Mouse (Mus musculus): ENCODE data around the gene Trpm8. TPM values are rescaled to one million over a fixed set of nuclear protein-coding genes. Genes with fewer than 3 reads are reported as not detected.

Trpm8 gene
- polyA plus RNA-seq, 1 experiment from 2014 or later, result not detected

DNA sequence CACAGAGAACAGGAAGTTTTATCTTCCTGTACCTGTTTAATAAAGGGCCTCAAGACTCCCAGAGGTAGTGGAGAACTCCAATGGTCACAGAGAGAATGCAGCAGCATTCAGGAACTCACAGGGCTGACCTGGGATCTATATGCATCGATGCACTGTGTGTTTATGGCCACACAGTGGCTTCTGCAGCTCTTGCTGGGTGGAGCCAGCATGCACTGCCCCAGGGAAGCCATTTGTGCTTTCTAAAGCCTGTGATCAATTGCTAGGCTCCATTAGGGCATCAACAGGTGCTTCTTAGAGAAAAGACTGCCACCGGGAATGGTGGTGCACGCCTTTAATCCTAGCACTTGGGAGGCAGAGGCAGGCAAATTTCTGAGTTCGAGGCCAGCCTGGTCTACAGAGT lies 4.6 kb upstream of the Trpm8 start:
- no peaks in the 10 kb centered on the region for H3K27me3 ChIP-seq (replicated peaks)
- 62% methylated on average over 4 of the region's 4 CpGs for WGBS (ENCODE audit: insufficient replicate concordance)
- no peaks in the 10 kb centered on the region for H3K9me3 ChIP-seq (replicated peaks)
- no peak for ATAC-seq
- H3K4me2 ChIP-seq, result no peak overlapping the region
- H3K36me3 ChIP-seq, result peaks cover 79% of the 10 kb centered on the region
- H3K4me3 ChIP-seq, result no peak overlapping the region
- H3K9ac ChIP-seq, result no peak overlapping the region
- H3K27ac ChIP-seq, result no peak overlapping the region
- H3K4me1 ChIP-seq, result peaks cover 28% of the 10 kb centered on the region

DNA sequence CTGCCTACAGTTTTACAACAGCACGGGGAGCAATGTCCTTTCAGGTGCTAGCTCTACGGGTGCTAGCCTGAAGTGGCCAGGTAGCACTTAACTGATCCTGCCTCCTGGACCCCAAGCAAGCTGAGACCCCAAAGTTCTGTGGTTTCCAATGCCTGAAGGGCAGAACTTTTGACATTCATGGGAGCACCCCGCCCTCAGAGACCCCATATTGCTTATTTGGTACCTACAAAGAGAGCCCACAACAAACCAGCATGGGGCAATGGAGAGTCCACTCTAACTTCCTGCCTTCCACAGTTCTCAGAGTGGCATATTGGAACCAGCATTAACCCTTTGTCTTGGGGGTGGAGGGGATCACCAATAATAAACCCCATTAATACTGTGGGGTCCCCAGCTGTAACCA lies 4.1 kb upstream of the Trpm8 start:
- Histone ChIP-seq H3K4me3 (no peak overlapping the region), H3K9me3 (replicated peaks) (no peaks in the 10 kb centered on the region), H3K27me3 (replicated peaks) (no peaks in the 10 kb centered on the region), H3K9ac (no peak overlapping the region), H3K4me1 (peaks cover 32% of the 10 kb centered on the region), H3K36me3 (peaks cover 74% of the 10 kb centered on the region), H3K4me2 (no peak overlapping the region), H3K27ac (no peak overlapping the region)
- no peak for ATAC-seq
- WGBS (ENCODE audit: insufficient replicate concordance), result 84% methylated on average over 3 of the region's 3 CpGs

DNA sequence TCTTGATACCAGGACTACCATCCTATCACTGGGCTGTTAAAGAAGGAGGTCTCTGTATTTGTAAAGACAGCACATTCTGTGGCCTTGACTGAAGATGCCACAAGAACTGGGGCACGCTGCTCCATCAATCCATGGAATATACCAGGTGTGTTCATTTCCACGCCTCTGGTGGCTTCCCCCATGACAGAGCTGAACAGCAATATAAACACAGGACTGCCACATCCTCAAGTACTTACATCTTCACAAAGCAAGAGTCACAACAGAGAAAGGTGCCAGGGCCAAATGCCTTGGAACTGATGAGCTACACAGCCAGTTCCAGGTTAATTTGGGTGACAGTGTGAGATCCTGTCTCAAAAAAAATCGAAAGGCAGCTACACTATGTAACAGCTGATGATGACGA lies 3.6 kb upstream of the Trpm8 start:
- ATAC-seq, result no peak
- peaks cover 69% of the 10 kb centered on the region for H3K36me3 ChIP-seq
- no peak overlapping the region for H3K9ac ChIP-seq
- no peak overlapping the region for H3K4me2 ChIP-seq
- peaks cover 32% of the 10 kb centered on the region for H3K4me1 ChIP-seq
- H3K27me3 ChIP-seq (replicated peaks), result no peaks in the 10 kb centered on the region
- 76% methylated on average over 4 of the region's 4 CpGs for WGBS (ENCODE audit: insufficient replicate concordance)
- no peaks in the 10 kb centered on the region for H3K9me3 ChIP-seq (replicated peaks)
- H3K4me3 ChIP-seq, result no peak overlapping the region
- H3K27ac ChIP-seq, result no peak overlapping the region

DNA sequence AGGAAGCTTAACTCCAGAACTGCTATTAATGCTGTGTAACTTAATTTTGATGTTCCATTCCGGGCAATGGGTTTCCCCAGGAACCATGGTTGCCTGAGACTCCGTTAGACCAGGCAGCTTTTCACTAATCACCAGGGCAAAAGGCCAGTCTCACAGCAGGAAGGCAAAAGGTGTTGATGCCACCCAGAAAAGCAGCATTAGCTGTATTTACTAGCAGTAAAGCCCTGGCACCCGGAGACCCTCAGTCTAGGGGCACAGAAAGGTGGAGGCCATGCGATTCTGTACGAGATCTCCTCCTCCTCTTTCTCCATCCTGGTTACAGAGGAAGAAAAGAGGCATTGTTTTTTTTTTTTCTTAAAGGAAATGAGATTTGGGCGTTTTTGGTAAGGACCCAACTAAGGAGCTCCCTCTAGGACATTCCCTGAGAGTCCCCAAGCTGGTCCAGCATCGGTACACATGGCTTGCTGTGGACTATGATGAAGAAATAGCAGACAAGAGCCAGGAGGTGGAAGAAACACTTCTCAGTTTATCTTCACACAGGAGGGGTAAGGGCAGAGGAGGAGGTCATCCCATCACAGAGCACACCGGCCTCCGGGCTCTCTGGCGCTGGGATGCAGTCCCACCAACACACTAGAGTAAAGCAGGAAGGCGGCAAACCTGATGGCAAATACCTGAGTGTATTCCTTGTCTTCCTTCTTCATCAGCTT lies 2.9 kb upstream of the Trpm8 start:
- Histone ChIP-seq H3K27ac (no peak overlapping the region), H3K4me3 (no peak overlapping the region), H3K9me3 (replicated peaks) (no peaks in the 10 kb centered on the region), H3K4me2 (peak overlapping the region; percentile 63; the same call in 1 of the 2 replicates), H3K9ac (no peak overlapping the region), H3K27me3 (replicated peaks) (no peaks in the 10 kb centered on the region), H3K36me3 (peaks cover 62% of the 10 kb centered on the region), H3K4me1 (peaks cover 34% of the 10 kb centered on the region)
- ATAC-seq, result no peak
- 71% methylated on average over 11 of the region's 11 CpGs for WGBS (ENCODE audit: insufficient replicate concordance)

DNA sequence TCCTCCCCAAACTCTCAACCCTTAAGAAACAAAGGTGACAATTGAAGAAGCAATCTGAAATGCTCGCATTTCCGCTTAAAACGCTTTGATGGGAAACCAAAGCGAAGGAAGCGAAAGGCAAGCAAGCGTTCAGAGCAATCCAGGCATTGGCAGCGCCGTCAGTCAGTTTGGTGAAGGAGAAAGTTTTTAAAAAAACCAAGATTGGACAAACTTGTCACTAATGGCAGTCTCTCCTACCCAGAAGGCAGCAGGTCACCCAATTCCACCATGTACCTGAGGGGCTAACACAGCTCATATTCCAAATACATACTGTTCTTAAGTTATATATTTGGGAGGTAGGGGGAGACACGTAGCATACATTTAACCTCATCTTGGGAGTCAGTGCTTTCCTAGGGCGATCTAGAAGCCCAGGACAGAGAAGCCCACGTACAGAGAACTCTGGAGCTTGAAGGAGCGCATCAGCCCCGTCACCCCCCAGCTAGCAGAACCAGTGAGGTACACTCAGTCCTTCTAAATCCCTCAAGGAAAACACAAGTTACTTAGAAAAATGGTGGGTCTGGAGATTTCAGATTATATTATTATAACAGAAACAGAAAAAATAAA lies 2.3 kb upstream of the Trpm8 start:
- H3K27me3 ChIP-seq (replicated peaks), result no peaks in the 10 kb centered on the region
- peaks cover 40% of the 10 kb centered on the region for H3K4me1 ChIP-seq
- WGBS (ENCODE audit: insufficient replicate concordance), result 64% methylated on average over 13 of the region's 13 CpGs
- H3K9ac ChIP-seq, result peak overlapping the region; percentile 79
- H3K27ac ChIP-seq, result no peak overlapping the region
- no peaks in the 10 kb centered on the region for H3K9me3 ChIP-seq (replicated peaks)
- H3K4me2 ChIP-seq, result peak overlapping the region; percentile 63
- no peak for ATAC-seq
- peak overlapping the region; percentile 64; the same call in 1 of the 2 replicates for H3K4me3 ChIP-seq
- H3K36me3 ChIP-seq, result peaks cover 55% of the 10 kb centered on the region

DNA sequence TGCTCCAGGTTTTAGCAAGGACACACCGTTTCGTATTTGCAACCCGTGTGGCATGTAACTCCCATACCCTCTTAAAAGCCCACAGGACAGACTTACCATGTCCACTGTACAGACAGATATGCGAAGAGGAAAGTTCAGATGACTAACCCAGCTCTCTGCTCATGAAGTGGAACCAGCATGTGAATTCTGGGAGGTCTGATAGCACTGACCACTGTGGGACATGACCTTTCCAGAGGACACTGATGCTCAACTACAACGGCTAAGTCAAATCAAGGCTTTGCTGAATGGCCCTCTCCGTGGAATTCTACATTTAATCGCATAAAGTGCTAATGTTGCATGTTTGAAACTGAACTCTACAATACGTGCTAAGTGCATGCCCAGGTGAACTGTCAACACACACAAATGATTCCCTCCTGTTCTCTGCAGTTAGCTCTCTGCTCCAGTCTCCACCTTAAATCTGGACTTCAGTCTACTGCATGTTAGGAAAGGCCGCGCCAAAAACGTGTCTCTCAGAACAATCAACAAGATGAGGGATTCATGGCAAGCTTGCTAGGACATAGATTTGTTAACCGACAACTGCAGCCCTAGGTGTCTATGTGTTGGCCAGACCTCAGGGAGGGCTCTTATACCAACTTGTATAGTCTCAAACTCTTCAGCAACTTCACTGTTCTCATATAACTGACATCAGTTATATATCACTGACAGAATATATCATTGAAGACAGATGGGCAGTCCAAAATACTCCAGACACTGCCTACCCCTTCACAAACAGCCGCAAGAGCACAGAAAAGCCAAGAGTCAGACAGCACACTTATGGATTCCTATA lies 1.6 kb upstream of the Trpm8 start:
- Histone ChIP-seq H3K27ac (peak overlapping the region; percentile 85), H3K27me3 (replicated peaks) (no peaks in the 10 kb centered on the region), H3K9ac (peak overlapping the region; percentile 79), H3K4me3 (peak overlapping the region; percentile 64), H3K4me2 (peak overlapping the region; percentile 63), H3K9me3 (replicated peaks) (no peaks in the 10 kb centered on the region), H3K36me3 (peaks cover 51% of the 10 kb centered on the region), H3K4me1 (peaks cover 40% of the 10 kb centered on the region)
- WGBS (ENCODE audit: insufficient replicate concordance), result 61% methylated on average over 13 of the region's 13 CpGs
- no peak for ATAC-seq

DNA sequence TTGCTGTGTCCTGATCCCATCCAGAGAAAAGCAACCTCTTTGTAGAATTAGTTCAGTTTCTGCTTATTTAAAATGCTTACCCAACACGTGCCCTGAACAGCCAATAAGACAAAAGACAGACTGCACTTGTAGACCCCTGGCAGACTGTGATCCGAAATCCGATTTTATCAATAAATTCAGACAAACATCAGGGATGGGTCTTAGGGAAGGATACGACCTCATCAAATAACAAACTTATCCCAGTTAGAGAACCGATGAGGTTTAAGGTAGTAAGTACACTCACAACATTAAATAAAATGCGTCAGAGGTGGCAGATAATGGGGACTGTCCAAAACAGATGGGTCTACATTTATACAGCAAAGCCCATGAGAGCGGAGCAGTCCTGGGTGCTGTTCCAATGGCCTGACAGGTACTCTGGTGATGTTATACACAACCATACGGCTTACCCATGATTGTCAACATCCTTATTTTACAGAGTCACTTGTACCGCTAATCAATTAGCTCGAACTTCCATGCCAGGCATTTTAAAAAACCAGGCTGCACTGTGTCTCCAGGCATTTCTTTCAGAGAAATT lies 850 bp upstream of the Trpm8 start:
- H3K36me3 ChIP-seq, result peaks cover 45% of the 10 kb centered on the region
- 17% methylated on average over 10 of the region's 10 CpGs for WGBS (ENCODE audit: insufficient replicate concordance)
- H3K27ac ChIP-seq, result peak overlapping the region; percentile 85
- no peaks in the 10 kb centered on the region for H3K27me3 ChIP-seq (replicated peaks)
- H3K4me1 ChIP-seq, result peaks cover 40% of the 10 kb centered on the region
- H3K4me2 ChIP-seq, result peak overlapping the region; percentile 63
- H3K9ac ChIP-seq, result peak overlapping the region; percentile 79
- H3K9me3 ChIP-seq (replicated peaks), result no peaks in the 10 kb centered on the region
- ATAC-seq, result peak; percentile 59
- peak overlapping the region; percentile 64 for H3K4me3 ChIP-seq

DNA sequence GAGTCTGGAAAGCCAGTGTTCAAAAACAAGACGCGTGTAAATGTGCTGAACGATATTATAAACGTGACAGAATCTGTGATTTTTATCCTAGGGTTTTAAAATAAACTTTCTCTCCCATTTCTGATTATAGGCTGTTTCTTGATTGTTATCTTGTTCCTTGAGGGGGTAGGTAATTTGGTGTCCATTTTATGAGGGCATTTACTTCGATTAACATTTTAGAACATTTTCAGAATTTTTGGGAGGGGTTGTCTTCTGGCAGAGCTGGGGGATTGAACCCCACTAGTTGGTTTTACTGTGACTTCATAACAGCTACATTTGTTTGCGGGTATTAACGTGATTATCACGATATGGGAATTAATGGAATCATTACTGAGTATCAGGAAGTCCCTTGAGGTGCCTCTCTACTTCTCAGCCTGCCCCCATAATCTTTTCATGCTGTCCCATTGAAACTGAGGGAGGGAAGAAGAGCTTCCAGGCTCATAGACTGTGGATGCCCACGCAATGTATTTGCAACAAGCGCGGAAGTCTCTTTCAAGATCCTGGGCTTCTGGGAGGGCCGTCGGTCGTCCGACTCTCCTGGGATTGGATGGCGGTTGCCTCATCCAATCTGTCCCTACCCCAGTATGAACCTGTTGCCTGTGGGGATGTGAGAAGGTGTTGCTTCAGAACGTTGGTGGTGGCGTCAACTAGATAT lies 504 bp downstream of the Trpm8 start:
- Histone ChIP-seq H3K4me1 (peaks cover 40% of the 10 kb centered on the region), H3K36me3 (peaks cover 31% of the 10 kb centered on the region), H3K9me3 (replicated peaks) (no peaks in the 10 kb centered on the region), H3K9ac (peak overlapping the region; percentile 79), H3K4me2 (peak overlapping the region; percentile 63), H3K27me3 (replicated peaks) (no peaks in the 10 kb centered on the region), H3K4me3 (peak overlapping the region; percentile 64), H3K27ac (peak overlapping the region; percentile 85)
- ATAC-seq, result no peak
- 60% methylated on average over 18 of the region's 18 CpGs for WGBS (ENCODE audit: insufficient replicate concordance)

DNA sequence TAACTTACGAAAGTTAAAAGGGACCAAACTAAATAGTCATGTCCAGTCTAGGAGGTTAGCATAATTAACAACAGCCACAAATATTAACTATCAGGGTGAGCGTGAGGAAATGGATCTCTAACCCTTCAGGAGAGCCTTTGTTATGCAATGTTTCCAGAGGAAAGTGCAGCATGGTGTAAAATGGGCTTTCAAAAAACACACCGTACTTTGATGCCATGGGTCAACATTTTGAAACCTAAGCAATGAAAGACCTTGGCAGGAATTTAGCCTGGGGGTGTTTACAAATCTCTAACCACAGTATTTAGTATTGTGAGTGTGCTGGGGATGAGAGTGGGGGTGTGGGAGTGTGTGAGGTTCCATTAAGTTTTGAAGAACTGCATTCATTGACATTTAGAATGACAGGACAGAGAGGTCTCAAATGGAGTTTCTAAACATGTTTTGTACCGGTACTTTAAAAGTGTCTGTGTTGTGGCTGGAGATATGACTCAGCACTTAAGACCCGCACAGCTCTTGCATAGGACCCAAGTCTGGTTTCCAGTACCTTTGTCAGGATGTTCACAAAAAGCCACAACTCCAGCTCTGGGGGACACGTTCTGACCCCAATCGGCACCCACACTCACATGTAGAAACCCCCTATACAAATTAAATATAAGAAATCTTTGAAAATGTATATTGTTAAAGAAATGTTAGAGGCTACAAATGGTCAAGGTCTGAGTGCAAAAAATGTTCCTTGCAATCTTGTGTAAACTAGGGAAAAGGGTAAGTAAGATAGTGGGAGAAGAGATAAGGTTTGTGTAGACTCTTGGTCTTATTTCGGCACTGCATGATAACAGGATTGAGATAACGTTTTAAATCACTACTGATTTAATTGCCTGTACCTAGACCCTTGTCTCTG lies 1.9 kb downstream of the Trpm8 start:
- no peak overlapping the region for H3K9ac ChIP-seq
- no peak overlapping the region for H3K4me2 ChIP-seq
- no peak overlapping the region for H3K27ac ChIP-seq
- no peaks in the 10 kb centered on the region for H3K27me3 ChIP-seq (replicated peaks)
- H3K36me3 ChIP-seq, result peaks cover 17% of the 10 kb centered on the region
- H3K4me3 ChIP-seq, result no peak overlapping the region
- WGBS (ENCODE audit: insufficient replicate concordance), result 46% methylated on average over 9 of the region's 9 CpGs
- no peak for ATAC-seq
- no peaks in the 10 kb centered on the region; the same call in 1 of the 2 replicates for H3K9me3 ChIP-seq (replicated peaks)
- H3K4me1 ChIP-seq, result peaks cover 40% of the 10 kb centered on the region

DNA sequence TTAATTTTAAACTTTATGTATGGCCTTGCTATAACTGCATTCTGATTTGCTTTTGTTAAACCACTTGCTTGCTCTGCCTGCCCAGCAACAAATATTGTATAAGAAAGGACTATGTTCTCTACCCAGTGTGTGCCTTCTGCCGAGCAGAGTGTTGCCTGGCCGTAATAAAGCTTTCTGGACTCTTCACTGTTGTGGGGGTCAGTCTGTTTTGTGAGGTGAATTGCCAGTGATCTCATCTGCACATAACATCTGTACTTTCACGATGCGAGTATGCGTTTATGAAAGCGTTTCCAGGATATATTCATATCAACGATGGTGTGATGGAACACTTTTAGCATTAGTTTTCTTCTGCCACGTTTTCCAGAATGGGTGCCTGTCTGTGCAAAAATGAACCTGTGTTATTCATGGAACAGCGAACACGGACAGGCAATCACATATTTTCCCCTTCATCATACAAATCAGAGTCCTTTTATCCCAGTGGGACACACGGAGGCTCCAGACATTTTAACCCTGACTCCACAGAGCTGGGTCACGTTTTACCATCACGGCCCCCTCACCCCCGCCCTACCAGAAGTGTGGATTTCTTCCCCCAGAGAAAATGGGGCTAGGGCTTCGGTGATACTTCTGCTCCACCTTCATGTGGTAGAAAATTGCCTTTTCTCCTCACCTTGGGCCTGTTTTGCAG lies 2.7 kb downstream of the Trpm8 start:
- no peak overlapping the region for H3K9ac ChIP-seq
- no peak overlapping the region for H3K4me2 ChIP-seq
- 64% methylated on average over 15 of the region's 15 CpGs for WGBS (ENCODE audit: insufficient replicate concordance)
- H3K9me3 ChIP-seq (replicated peaks), result peaks cover 7% of the 10 kb centered on the region
- H3K27ac ChIP-seq, result no peak overlapping the region
- H3K36me3 ChIP-seq, result peaks cover 9% of the 10 kb centered on the region
- no peaks in the 10 kb centered on the region for H3K27me3 ChIP-seq (replicated peaks)
- no peak for ATAC-seq
- peaks cover 34% of the 10 kb centered on the region for H3K4me1 ChIP-seq
- H3K4me3 ChIP-seq, result no peak overlapping the region
